Mouse (Mus musculus) myocyte (in vitro differentiated cells): Measurements from ENCODE around the gene Rcn2. TPM values are rescaled to one million over a fixed set of nuclear protein-coding genes. Genes with fewer than 3 reads are reported as not detected.

Source experiments
- H3K27me3 ChIP-seq: one replicate; pipeline ENCODE4 v1.6.1; 2011; ENCODE audit not compliant: control insufficient read depth, insufficient read depth, insufficient read length
- H3K36me3 ChIP-seq: one replicate; pipeline ENCODE4 v1.6.1; 2011; ENCODE audit not compliant: control insufficient read depth, insufficient read depth
- H3K4me2 ChIP-seq: one replicate; pipeline ENCODE4 v1.6.1; 2011; ENCODE audit warnings: low read depth, control low read depth
- H3K4me3 ChIP-seq: one replicate; pipeline ENCODE4 v1.5.1; 2011; ENCODE audit warnings: mild to moderate bottlenecking, control low read depth, moderate library complexity
- H3K79me2 ChIP-seq: one replicate; pipeline ENCODE4 v1.6.1; 2011; ENCODE audit not compliant: control insufficient read depth, insufficient read depth
- H3ac ChIP-seq: one replicate; pipeline ENCODE4 v1.6.1; 2011; ENCODE audit not compliant: control insufficient read depth, insufficient read length
- CEBPB ChIP-seq: IDR thresholded peaks from 2 replicates; pipeline ENCODE4 v1.6.1; 2011; ENCODE audit warnings: mild to moderate bottlenecking, moderate library complexity; ENCODE audit not compliant: poor library complexity, insufficient read depth, severe bottlenecking
- E2F4 ChIP-seq: IDR thresholded peaks from one replicate; pipeline ENCODE4 v1.6.1; 2011; ENCODE audit warnings: mild to moderate bottlenecking, control low read depth, moderate library complexity; ENCODE audit not compliant: insufficient read depth
- MAX ChIP-seq: IDR thresholded peaks from one replicate; pipeline ENCODE4 v1.6.1; 2011; ENCODE audit warnings: low read depth, mild to moderate bottlenecking, control low read depth
- MYOD1 ChIP-seq, 3 experiments: IDR thresholded peaks; one replicate each; pipeline ENCODE4 v1.6.1; 2011; ENCODE audit warnings: control low read depth in 2 of 3, low read depth in 2 of 3, mild to moderate bottlenecking in 2 of 3, moderate library complexity in 1 of 3; ENCODE audit not compliant: insufficient read length in 2 of 3, control insufficient read depth in 1 of 3
- MYOG ChIP-seq, 3 experiments: IDR thresholded peaks; one replicate each; pipeline ENCODE4 v1.6.1; 2011; ENCODE audit warnings: control low read depth in 2 of 3, low read depth in 2 of 3, mild to moderate bottlenecking in 2 of 3; ENCODE audit not compliant: insufficient read length in 2 of 3, control insufficient read depth in 1 of 3, insufficient read depth in 1 of 3
- POLR2A ChIP-seq: IDR thresholded peaks from one replicate; pipeline ENCODE4 v1.6.1; 2011; ENCODE audit warnings: low read depth, mild to moderate bottlenecking, control low read depth, moderate library complexity; ENCODE audit not compliant: insufficient read length
- POLR2AphosphoS2 ChIP-seq: IDR thresholded peaks from one replicate; pipeline ENCODE4 v1.6.1; 2011; ENCODE audit warnings: low read depth, control low read depth; ENCODE audit not compliant: insufficient read length
- REST ChIP-seq: IDR thresholded peaks from one replicate; pipeline ENCODE4 v1.6.1; 2011; ENCODE audit warnings: mild to moderate bottlenecking, control low read depth, moderate library complexity; ENCODE audit not compliant: insufficient read depth, insufficient read length
- SRF ChIP-seq: IDR thresholded peaks from one replicate; pipeline ENCODE4 v1.6.1; 2011; ENCODE audit warnings: low read depth; ENCODE audit not compliant: control insufficient read depth, insufficient read length
- TCF12 ChIP-seq: IDR thresholded peaks from one replicate; pipeline ENCODE4 v1.6.1; 2011; ENCODE audit warnings: mild to moderate bottlenecking, control low read depth; ENCODE audit not compliant: poor library complexity, insufficient read depth, severe bottlenecking
- TCF3 ChIP-seq: IDR thresholded peaks from one replicate; pipeline ENCODE4 v1.6.1; 2011; ENCODE audit warnings: low read depth, control low read depth; ENCODE audit not compliant: insufficient read length
- USF1 ChIP-seq: IDR thresholded peaks from one replicate; pipeline ENCODE4 v1.6.1; 2011; ENCODE audit warnings: low read depth, mild to moderate bottlenecking, control low read depth, moderate library complexity
- polyA plus RNA-seq: library from polyadenylated mRNA; unstranded; fragments of >200 nt; fragmentation: generic; extraction: Trizol; gene quantifications from one replicate; pipeline ENCODE4 v1.2.1, GENCODE M21; 2012; ENCODE audit warnings: missing spikeins

The Rcn2 gene
- polyA plus RNA-seq, 1 experiment, result 36.8 TPM

DNA sequence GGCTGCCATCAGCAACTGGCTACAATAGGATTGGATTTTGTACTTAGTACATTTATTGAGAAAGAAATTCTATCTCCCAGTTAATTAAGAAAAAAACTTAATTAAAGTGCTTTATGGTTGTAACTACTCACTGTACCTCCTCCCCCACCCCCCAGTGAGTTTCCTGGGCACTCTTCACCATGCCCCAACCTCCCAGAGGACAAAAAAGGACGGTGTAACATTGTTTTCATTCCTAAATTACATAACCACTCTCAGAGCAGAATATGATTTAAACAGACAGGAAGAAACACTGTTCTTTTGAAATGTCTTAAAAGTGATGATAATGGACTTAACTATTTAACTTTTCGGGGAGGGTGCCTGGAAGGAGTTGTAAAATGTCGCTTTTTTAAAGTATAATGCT lies 23.4 kb downstream of the Rcn2 start:
- H3K27me3 ChIP-seq, result no peaks in the 10 kb centered on the region
- H3K4me2 ChIP-seq, result no peak overlapping the region
- no peaks in the 10 kb centered on the region for H3K79me2 ChIP-seq
- TF ChIP-seq POLR2AphosphoS2 (no peak), REST (no peak), MAX (no peak), POLR2A (no peak), USF1 (no peak), CEBPB (no peak), MYOD1 (IDR thresholded peaks at IDR 0.05; ENCODE audit: control insufficient read depth in 1 of 3, insufficient read length in 2 of 3, low read depth in 2 of 3) (no peak), SRF (no peak), E2F4 (no peak), MYOG (IDR thresholded peaks at IDR 0.05; ENCODE audit: control insufficient read depth in 1 of 3, insufficient read depth in 1 of 3, insufficient read length in 2 of 3, low read depth in 2 of 3) (no peak), TCF3 (no peak), TCF12 (no peak)
- peaks cover 12% of the 10 kb centered on the region for H3K36me3 ChIP-seq
- no peak overlapping the region for H3K4me3 ChIP-seq
- no peak overlapping the region for H3ac ChIP-seq

DNA sequence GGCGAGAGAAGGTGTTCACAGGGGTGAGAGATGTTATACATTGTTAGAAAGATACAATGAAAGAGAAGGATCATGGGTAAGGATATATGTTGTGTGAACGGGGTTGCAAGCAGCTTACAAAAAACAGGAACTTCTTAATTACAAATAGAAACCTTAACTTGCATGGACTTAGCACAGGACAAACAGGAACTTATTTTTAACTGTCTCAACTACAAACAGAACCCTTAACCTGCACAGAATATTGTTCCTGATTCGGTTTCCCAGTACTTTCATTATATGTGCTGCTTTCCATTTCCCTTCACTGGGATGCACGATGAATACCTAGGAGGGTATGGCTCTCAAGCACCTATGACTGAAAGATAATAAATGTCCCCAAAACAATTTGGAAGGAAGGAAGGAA lies 26.3 kb downstream of the Rcn2 start:
- Histone ChIP-seq H3K79me2 (no peaks in the 10 kb centered on the region), H3K36me3 (peaks cover 1% of the 10 kb centered on the region), H3ac (no peak overlapping the region), H3K4me2 (no peak overlapping the region), H3K4me3 (no peak overlapping the region), H3K27me3 (no peaks in the 10 kb centered on the region)
- no peak for TF ChIP-seq E2F4
- TF ChIP-seq MYOD1 (IDR thresholded peaks at IDR 0.05; ENCODE audit: control insufficient read depth in 1 of 3, insufficient read length in 2 of 3, low read depth in 2 of 3), result no peak
- TF ChIP-seq TCF3, result no peak
- TF ChIP-seq TCF12, result no peak
- no peak for TF ChIP-seq POLR2A
- TF ChIP-seq CEBPB, result no peak

GRCm38 (mm10) chr9:56068630-56069029 lies 27.0 kb downstream of the Rcn2 start:
- Histone ChIP-seq H3K4me2 (no peak overlapping the region), H3K4me3 (no peak overlapping the region), H3K36me3 (no peaks in the 10 kb centered on the region), H3ac (no peak overlapping the region), H3K27me3 (no peaks in the 10 kb centered on the region), H3K79me2 (no peaks in the 10 kb centered on the region)
- TF ChIP-seq POLR2A (no peak), TCF3 (no peak), CEBPB (no peak), REST (no peak), MAX (no peak), E2F4 (no peak), TCF12 (no peak), SRF (no peak), MYOG (IDR thresholded peaks at IDR 0.05; ENCODE audit: control insufficient read depth in 1 of 3, insufficient read depth in 1 of 3, insufficient read length in 2 of 3, low read depth in 2 of 3) (no peak)

- H3K79me2 ChIP-seq, result no peaks in the 10 kb centered on the region
- TF ChIP-seq SRF, result no peak
- no peak for TF ChIP-seq TCF3
- TF ChIP-seq POLR2AphosphoS2, result no peak
- no peak for TF ChIP-seq REST
- TF ChIP-seq MYOD1 (IDR thresholded peaks at IDR 0.05; ENCODE audit: control insufficient read depth in 1 of 3, insufficient read length in 2 of 3, low read depth in 2 of 3), result no peak
- TF ChIP-seq TCF12, result no peak
- no peak for TF ChIP-seq USF1
Observed at GRCm38 (mm10) chr9:56072861-56073260, 31.2 kb downstream of the Rcn2 start.

GRCm38 (mm10) chr9:56074863-56075262 lies 33.2 kb downstream of the Rcn2 start:
- Histone ChIP-seq H3K4me3 (no peak overlapping the region), H3K4me2 (no peak overlapping the region), H3ac (no peak overlapping the region), H3K79me2 (no peaks in the 10 kb centered on the region), H3K27me3 (no peaks in the 10 kb centered on the region), H3K36me3 (no peaks in the 10 kb centered on the region)
- TF ChIP-seq MYOD1 (IDR thresholded peaks at IDR 0.05; ENCODE audit: control insufficient read depth in 1 of 3, insufficient read length in 2 of 3, low read depth in 2 of 3) (no peak), POLR2A (no peak), TCF3 (no peak), TCF12 (no peak), USF1 (no peak), REST (no peak), SRF (no peak), MYOG (IDR thresholded peaks at IDR 0.05; ENCODE audit: control insufficient read depth in 1 of 3, insufficient read depth in 1 of 3, insufficient read length in 2 of 3, low read depth in 2 of 3) (no peak), POLR2AphosphoS2 (no peak), CEBPB (no peak), E2F4 (no peak), MAX (no peak)

More at GRCm38 (mm10) chr9:56072861-56073260, 31.2 kb downstream of the Rcn2 start:
- Histone ChIP-seq H3ac (no peak overlapping the region), H3K4me3 (no peak overlapping the region), H3K36me3 (no peaks in the 10 kb centered on the region), H3K4me2 (no peak overlapping the region), H3K27me3 (no peaks in the 10 kb centered on the region)
